In genomic region chrX:153007021-153007684, GRCm38 (mm10) we compare ENCODE assay signal across 7 mouse cellular contexts. TPM values are rescaled to one million over a fixed set of nuclear protein-coding genes. Genes with fewer than 3 reads are reported as not detected.
A peak's percentile ranks its signal among the peaks of the same experiment; 100 is the strongest.
DNase-seq lines count a peak whose midpoint lies in the region; ATAC-seq and TF ChIP-seq lines count a peak whose summit lies in the region.

No protein-coding gene starts in this region.

- peak; percentile 73 for DNase-seq in brain, adult 2 months (ENCODE audit: low read depth, low spot score)
- DNase-seq in heart, adult 8-10 months (ENCODE audit: low spot score): peak; percentile 11
- peak; percentile 53 for DNase-seq in kidney, adult 2 months
- peak; percentile 16 to 65 for DNase-seq in spleen, postnatal 10 days (ENCODE audit: low spot score in 2 of 2)

- peak; percentile 76 for ATAC-seq in embryonic facial prominence, embryonic 13.5 days (ENCODE audit: insufficient number of reproducible peaks, insufficient read depth, low FRiP score, low TSS enrichment, low read depth)
- ATAC-seq in limb, embryonic 13.5 days (ENCODE audit: low FRiP score, low read depth): peak; percentile 91
- ATAC-seq in midbrain, embryonic 13.5 days: peak; percentile 89

- H3K9me3 ChIP-seq in embryonic facial prominence, embryonic 13.5 days: no peaks in the 10 kb centered on the region
- H3K9me3 ChIP-seq in limb, embryonic 13.5 days: no peaks in the 10 kb centered on the region
- H3K9me3 ChIP-seq in midbrain, embryonic 13.5 days: no peaks in the 10 kb centered on the region

- H3K4me2 ChIP-seq in embryonic facial prominence, embryonic 13.5 days: peak overlapping the region; percentile 59
- H3K4me2 ChIP-seq in limb, embryonic 13.5 days (replicated peaks): peak overlapping the region; percentile 64
- peak overlapping the region; percentile 58 for H3K4me2 ChIP-seq in midbrain, embryonic 13.5 days (replicated peaks)

- H3K36me3 ChIP-seq in embryonic facial prominence, embryonic 13.5 days: no peaks in the 10 kb centered on the region
- no peaks in the 10 kb centered on the region for H3K36me3 ChIP-seq in kidney, adult 2 months (ENCODE audit: control insufficient read depth, insufficient read depth, low read length)
- no peaks in the 10 kb centered on the region for H3K36me3 ChIP-seq in limb, embryonic 13.5 days
- no peaks in the 10 kb centered on the region for H3K36me3 ChIP-seq in midbrain, embryonic 13.5 days

- 28% methylated on average over 31 of the region's 58 CpGs for WGBS in embryonic facial prominence, embryonic 13.5 days
- WGBS in kidney, adult 2 months: 0% methylated on average over 40 of the region's 58 CpGs
- WGBS in limb, embryonic 13.5 days: 14% methylated on average over 42 of the region's 58 CpGs
- 31% methylated on average over 34 of the region's 58 CpGs for WGBS in midbrain, embryonic 13.5 days

- peak overlapping the region; percentile 60 for H3K27ac ChIP-seq in embryonic facial prominence, embryonic 13.5 days
- no peak overlapping the region for H3K27ac ChIP-seq in kidney, adult 2 months (ENCODE audit: insufficient read depth, low read depth, low read length)
- H3K27ac ChIP-seq in limb, embryonic 13.5 days: peak overlapping the region; percentile 70
- H3K27ac ChIP-seq in midbrain, embryonic 13.5 days: peak overlapping the region; percentile 90

- peak overlapping the region; percentile 55 for H3K4me3 ChIP-seq in embryonic facial prominence, embryonic 13.5 days
- peak overlapping the region; percentile 89 for H3K4me3 ChIP-seq in kidney, adult 2 months (ENCODE audit: insufficient read depth, low read depth, low read length)
- H3K4me3 ChIP-seq in limb, embryonic 13.5 days: peak overlapping the region; percentile 54
- peak overlapping the region; percentile 54 for H3K4me3 ChIP-seq in midbrain, embryonic 13.5 days (replicated peaks)

- no peak for TF ChIP-seq CTCF in kidney, adult 2 months (conservative IDR thresholded peaks at IDR 0.05; ENCODE audit: insufficient read depth, insufficient read length, low read depth, low read length)

- peaks cover 17% of the 10 kb centered on the region; the same call in 1 of the 2 replicates for H3K27me3 ChIP-seq in embryonic facial prominence, embryonic 13.5 days
- H3K27me3 ChIP-seq in kidney, adult 2 months (replicated peaks; ENCODE audit: control insufficient read depth, insufficient read depth, low read length): no peaks in the 10 kb centered on the region
- H3K27me3 ChIP-seq in limb, embryonic 13.5 days: peaks cover 26% of the 10 kb centered on the region; the same call in 1 of the 2 replicates
- no peaks in the 10 kb centered on the region for H3K27me3 ChIP-seq in midbrain, embryonic 13.5 days

- no peaks in the 10 kb centered on the region for H3K4me1 ChIP-seq in embryonic facial prominence, embryonic 13.5 days
- no peaks in the 10 kb centered on the region for H3K4me1 ChIP-seq in kidney, adult 2 months (ENCODE audit: control insufficient read depth, insufficient read depth, low read length)
- H3K4me1 ChIP-seq in limb, embryonic 13.5 days: no peaks in the 10 kb centered on the region
- H3K4me1 ChIP-seq in midbrain, embryonic 13.5 days (replicated peaks): no peaks in the 10 kb centered on the region

- no peak for TF ChIP-seq POLR2A in kidney, adult 2 months (IDR thresholded peaks at IDR 0.05; ENCODE audit: low read depth, low read length)

- peak overlapping the region; percentile 69 for H3K9ac ChIP-seq in embryonic facial prominence, embryonic 13.5 days
- H3K9ac ChIP-seq in limb, embryonic 13.5 days: peak overlapping the region; percentile 67
- peak overlapping the region; percentile 69 for H3K9ac ChIP-seq in midbrain, embryonic 13.5 days (replicated peaks)

RNA-seq across cellular contexts. Expression of gene Usp51, which starts 0.9 kb away (rescaled TPM):
- 0.84 and 1.2 TPM in 2 replicates for polyA plus RNA-seq in embryonic facial prominence, embryonic 13.5 days (2015; fragmentation: Nextera tagmentation; extraction: Ambion mirVana)
- not detected for total RNA-seq in heart, adult 8-10 months (2022)
- not detected in 2 replicates for polyA plus RNA-seq in kidney, adult 2 months (2012; rRNA removed)
- 1.9 and 2.2 TPM in 2 replicates for polyA plus RNA-seq in limb, embryonic 13.5 days (2015; fragmentation: Nextera tagmentation; extraction: Ambion mirVana)
- 2.7 and 3.0 TPM in 2 replicates for polyA plus RNA-seq in midbrain, embryonic 13.5 days (2015; fragmentation: Nextera tagmentation; extraction: Ambion mirVana)

RNA-seq across cellular contexts. Expression of gene Mageh1, which starts 30.2 kb away (rescaled TPM):
- 64.7 and 65.5 TPM in 2 replicates for polyA plus RNA-seq in embryonic facial prominence, embryonic 13.5 days (2015; fragmentation: Nextera tagmentation; extraction: Ambion mirVana)
- total RNA-seq in heart, adult 8-10 months (2022): 10 to 100 TPM in 1 of 4 experiments, 1 to 10 TPM in 3; 6.9 to 11.8 (median 9.3) TPM
- 6.0 and 7.7 TPM in 2 replicates for polyA plus RNA-seq in kidney, adult 2 months (2012; rRNA removed)
- 81.0 and 85.5 TPM in 2 replicates for polyA plus RNA-seq in limb, embryonic 13.5 days (2015; fragmentation: Nextera tagmentation; extraction: Ambion mirVana)
- 137 and 155 TPM in 2 replicates for polyA plus RNA-seq in midbrain, embryonic 13.5 days (2015; fragmentation: Nextera tagmentation; extraction: Ambion mirVana)

Comparison
In these comparisons a context has a peak if more than half of its experiments do, and no peak if none do; other contexts are left out.
1. DNase-seq: peak in every context shown above with its lines; median percentile 73 in brain, adult 2 months; 53 in kidney, adult 2 months; 40 in spleen, postnatal 10 days; 11 in heart, adult 8-10 months.